Mouse (Mus musculus) left cerebral cortex, adult 2 months (tissue): ENCODE data around the gene Palld. TPM values are rescaled to one million over a fixed set of nuclear protein-coding genes. Genes with fewer than 3 reads are reported as not detected.
A peak's percentile ranks its signal among the peaks of the same experiment; 100 is the strongest.

Source experiments
- DNase-seq, 2 experiments: peaks; one replicate each; pipeline ENCODE4 v3.0.0; 2021 to 2022; ENCODE audit warnings: low spot score in 2 of 2, mixed read lengths in 1 of 2; ENCODE audit errors: extremely low spot score in 1 of 2
- H3K27ac ChIP-seq: fragments of 200-600 bp; 2 replicates; pipeline ENCODE4 v1.8.1; 2022
- H3K4me3 ChIP-seq: fragments of 200-600 bp; 2 replicates; pipeline ENCODE4 v1.8.1; 2022
- CTCF ChIP-seq: fragments of 200-600 bp; IDR thresholded peaks from 2 replicates; pipeline ENCODE4 v1.8.1; 2022; ENCODE audit warnings: antibody characterized with exemption, mild to moderate bottlenecking, moderate library complexity
- intact Hi-C: fragments of 180-260 bp; cut with DNase I; formaldehyde crosslinking; loops from one replicate; pipeline ENCODE4 v1.15.1; 2025
- total RNA-seq, 2 experiments: library from RNA; stranded (reverse); gene quantifications; 2 replicates each; pipeline ENCODE4 v1.2.3; 2021

Palld gene
- total RNA-seq, 2 experiments from 2014 or later: 4.1 to 4.9 TPM

DNA sequence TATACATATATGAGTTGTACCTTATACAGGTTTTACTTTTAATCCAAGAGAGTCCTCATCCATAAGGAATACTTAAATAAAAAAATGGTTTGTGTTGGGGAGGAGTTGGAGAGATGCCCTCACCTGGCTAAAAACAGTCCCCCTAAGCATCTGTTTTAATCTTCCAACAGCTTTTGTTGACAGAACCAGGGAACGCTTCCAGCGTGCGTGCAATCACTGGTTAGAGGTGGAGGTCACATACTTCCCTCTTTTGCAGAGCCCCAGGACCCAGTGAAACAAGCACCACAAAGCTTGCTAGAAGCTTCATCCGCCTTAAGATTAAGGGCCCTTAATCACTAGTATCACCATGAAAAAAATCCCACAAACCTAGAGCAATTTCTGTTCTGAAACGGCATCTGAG is 365.0 kb downstream of the Palld start:
- Histone ChIP-seq H3K4me3 (no peak overlapping the region), H3K27ac (no peak overlapping the region)
- no peak for DNase-seq
- no peak for TF ChIP-seq CTCF
- intact Hi-C loops: loop anchor here (5.0 kb wide), 2 partner anchors 150 to 520 kb away; no protein-coding TSS in a partner anchor

- TF ChIP-seq CTCF: no peak
- intact Hi-C loops: loop anchor here (5.0 kb wide), 2 partner anchors 152 to 522 kb away; no protein-coding TSS in a partner anchor
- no peak overlapping the region for H3K4me3 ChIP-seq
- no peak overlapping the region for H3K27ac ChIP-seq
- no peak for DNase-seq
Observed at GRCm38 (mm10) chr8:61535472-61535871, 367.0 kb downstream of the Palld start.

- Histone ChIP-seq H3K4me3 (no peak overlapping the region), H3K27ac (no peak overlapping the region)
- intact Hi-C loops: no loop called here
- TF ChIP-seq CTCF: no peak
- DNase-seq: no peak
Observed at GRCm38 (mm10) chr8:61533356-61533926, 369.0 kb downstream of the Palld start.

GRCm38 (mm10) chr8:61532831-61533230 is 369.7 kb downstream of the Palld start:
- TF ChIP-seq CTCF: no peak
- Histone ChIP-seq H3K27ac (no peak overlapping the region), H3K4me3 (no peak overlapping the region)
- no peak for DNase-seq
- intact Hi-C loops: no loop called here

GRCm38 (mm10) chr8:61531944-61532795 is 370.3 kb downstream of the Palld start:
- TF ChIP-seq CTCF: peak; percentile 58
- intact Hi-C loops: no loop called here
- DNase-seq: no peak
- Histone ChIP-seq H3K4me3 (no peak overlapping the region), H3K27ac (no peak overlapping the region)

DNA sequence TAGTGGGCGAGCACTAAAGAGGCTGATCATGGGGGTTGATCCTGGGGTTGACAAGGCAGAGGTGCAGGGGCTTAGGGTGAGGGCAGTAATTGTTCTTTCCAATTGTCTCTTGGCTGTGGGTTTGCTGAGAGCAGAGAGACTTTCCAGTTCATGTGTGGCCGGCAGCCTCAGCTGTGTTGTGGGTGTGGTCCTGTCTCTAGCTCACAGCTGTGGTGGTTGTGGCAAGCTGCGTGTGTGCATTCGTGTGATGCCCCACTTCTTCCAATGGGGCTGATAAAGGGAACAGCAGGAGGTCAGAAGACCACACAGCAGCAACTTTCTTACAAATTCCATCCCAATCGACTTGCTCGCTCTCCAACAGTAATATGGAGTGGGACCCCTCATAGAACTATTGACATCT is 373.8 kb downstream of the Palld start:
- no peak overlapping the region for H3K4me3 ChIP-seq
- no peak overlapping the region for H3K27ac ChIP-seq
- TF ChIP-seq CTCF: no peak
- DNase-seq: no peak
- intact Hi-C loops: no loop called here

- intact Hi-C loops: no loop called here
- DNase-seq: no peak
- no peak overlapping the region for H3K4me3 ChIP-seq
- H3K27ac ChIP-seq: no peak overlapping the region
- TF ChIP-seq CTCF: no peak
Observed at GRCm38 (mm10) chr8:61528197-61528596, 374.3 kb downstream of the Palld start.

DNA sequence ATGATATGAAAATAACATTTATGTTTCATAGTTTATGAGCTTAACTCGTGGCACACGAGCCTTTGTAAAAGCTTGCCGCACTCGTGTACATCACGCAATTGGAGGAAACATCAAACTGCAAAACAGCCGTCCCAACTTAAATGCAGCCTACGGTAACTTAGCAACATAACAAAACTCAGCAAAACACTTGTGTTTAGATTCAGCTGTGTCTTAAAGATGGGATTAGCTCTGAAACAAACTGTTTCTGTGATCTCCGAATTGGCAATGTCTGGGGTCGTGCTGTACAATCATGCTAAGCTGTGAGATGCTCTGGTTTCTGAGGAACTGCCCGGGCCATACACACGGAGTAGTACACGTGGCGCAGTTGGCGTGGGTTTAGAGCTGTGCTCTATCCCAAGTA is 375.5 kb downstream of the Palld start:
- Histone ChIP-seq H3K27ac (no peak overlapping the region), H3K4me3 (no peak overlapping the region)
- no peak for TF ChIP-seq CTCF
- no peak for DNase-seq
- intact Hi-C loops: no loop called here

DNA sequence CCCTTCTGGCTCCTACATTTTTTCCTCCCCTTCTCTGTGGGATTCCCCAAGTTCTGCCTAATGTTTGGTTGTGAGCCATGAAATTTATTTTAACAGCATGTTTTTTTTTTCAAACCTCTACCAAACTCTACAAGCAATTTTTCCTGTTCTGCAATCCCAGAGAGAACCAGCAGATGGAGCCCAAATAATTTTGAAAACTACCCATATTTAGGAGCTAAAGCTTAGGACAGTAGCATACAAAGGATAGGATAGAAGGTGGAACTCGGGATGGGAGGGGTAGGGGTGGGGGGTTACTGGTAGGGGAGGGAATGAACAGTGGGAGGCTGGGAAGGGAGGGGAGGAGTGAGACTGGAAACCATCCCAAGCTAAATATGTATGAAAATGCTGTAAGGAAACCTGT is 380.4 kb downstream of the Palld start:
- TF ChIP-seq CTCF: peak; percentile 65
- DNase-seq: peak; percentile 24 to 59
- Histone ChIP-seq H3K4me3 (no peak overlapping the region), H3K27ac (no peak overlapping the region)
- intact Hi-C loops: loop anchor here (5.0 kb wide), 2 partner anchors 355 to 540 kb away; no protein-coding TSS in a partner anchor

DNA sequence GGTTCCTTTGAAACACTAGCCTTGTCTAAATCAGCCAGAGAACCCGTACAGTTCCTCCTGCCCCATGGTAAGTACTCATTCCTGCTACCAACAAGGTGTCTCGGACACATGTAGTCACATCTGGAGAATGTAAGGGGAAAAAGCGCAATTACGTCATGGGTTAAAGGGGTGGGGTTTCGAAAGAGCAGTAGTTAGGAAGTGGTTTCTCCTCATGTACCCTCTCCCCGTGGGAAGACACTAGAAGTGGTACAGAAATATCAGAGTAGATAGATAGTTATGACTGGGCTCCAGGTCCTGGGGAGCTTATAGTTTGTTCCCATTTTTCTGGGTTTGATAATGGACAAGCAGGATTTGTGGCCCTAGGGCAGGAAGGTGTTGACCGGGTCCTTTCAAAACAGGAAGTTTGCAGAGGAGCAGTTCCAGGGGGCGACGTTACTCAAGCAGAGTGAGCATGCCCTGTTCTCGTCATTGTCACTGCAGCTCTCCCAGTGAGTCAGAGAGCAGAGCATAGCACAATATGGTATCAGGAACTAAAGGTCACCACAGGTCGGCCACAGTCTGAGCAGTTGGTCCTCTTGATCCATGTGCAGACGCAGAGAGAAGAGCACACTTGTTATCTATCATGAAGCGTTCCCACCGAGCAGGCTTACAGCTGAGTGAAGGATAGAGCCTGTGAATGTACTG is 384.8 kb downstream of the Palld start:
- Histone ChIP-seq H3K27ac (no peak overlapping the region), H3K4me3 (no peak overlapping the region)
- DNase-seq: no peak
- intact Hi-C loops: loop anchor here (2.0 to 10.0 kb wide), 4 partner anchors 443 to 1013 kb away; partner anchors contain the start of genes Aadat and Gm10283
- no peak for TF ChIP-seq CTCF

DNA sequence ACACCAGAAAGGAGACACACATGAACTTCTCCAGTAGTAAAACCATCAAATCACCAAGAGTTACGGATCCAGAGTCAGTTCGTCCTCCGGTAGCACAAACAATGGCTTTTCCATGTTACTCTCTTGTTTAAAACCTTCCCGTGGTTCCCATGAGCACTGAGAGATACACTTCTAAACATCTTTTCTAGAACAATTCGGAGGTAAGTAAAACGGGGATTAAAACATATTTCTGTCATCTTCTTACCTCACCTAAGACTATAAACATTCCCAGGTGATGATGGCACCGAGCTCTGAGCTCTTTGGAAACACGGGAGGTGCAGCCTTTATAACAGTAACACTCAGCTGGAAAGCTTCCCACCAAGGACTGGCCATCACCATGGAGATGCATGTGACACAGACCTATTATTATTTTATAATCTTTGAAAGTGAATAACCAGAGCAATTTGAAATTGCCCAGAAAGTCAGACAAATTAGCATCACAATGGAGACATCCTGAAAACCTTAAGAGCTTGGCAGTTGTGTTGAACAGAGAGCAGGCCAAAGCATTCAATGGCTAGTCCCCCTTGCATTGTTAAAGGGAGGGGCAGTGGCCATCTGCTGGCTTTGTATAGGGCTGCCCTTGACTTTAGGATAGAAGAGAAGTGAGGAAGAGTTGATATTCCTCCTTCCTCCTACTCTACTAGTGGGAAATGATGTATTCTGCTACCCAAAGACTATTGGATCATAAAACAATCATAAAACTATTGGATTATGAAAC is 385.6 kb downstream of the Palld start:
- no peak overlapping the region for H3K27ac ChIP-seq
- H3K4me3 ChIP-seq: no peak overlapping the region
- no peak for DNase-seq
- intact Hi-C loops: loop anchor here (2.0 to 10.0 kb wide), 4 partner anchors 442 to 1012 kb away; partner anchors contain the start of genes Aadat and Gm10283
- no peak for TF ChIP-seq CTCF
